Mouse (Mus musculus) large intestine, adult 2 months (tissue): ENCODE measurements around the gene Cttnbp2. TPM values are rescaled to one million over a fixed set of nuclear protein-coding genes. Genes with fewer than 3 reads are reported as not detected.

ENCODE experiments used
- DNase-seq: peaks from one replicate; pipeline ENCODE4 v3.0.0-alpha.2; 2012; ENCODE audit warnings: low read depth, low spot score
- WGBS: fragments of 180-500 bp; shearing (Covaris S2); methylation state at CpG from one replicate; pipeline ENCODE4 v1.1.7; 2018; 5-methylcytosine and 5-hydroxymethylcytosine counted together
- polyA plus RNA-seq: library from polyadenylated mRNA; depleted of rRNA; stranded (reverse); fragments of >200 nt; gene quantifications from 2 replicates; pipeline ENCODE4 v1.2.3, GENCODE M21; 2012; rRNA removed

The Cttnbp2 gene
- polyA plus RNA-seq = 0.47 and 0.89 TPM in 2 replicates

GRCm38 (mm10) chr6:18514480-18515352, at the start of gene Cttnbp2:
Gene Cttnbp2 (minus strand): TSS chr6:18514843.
- DNase-seq = no peak
- 3% methylated on average over 70 of the region's 70 CpGs for WGBS

GRCm38 (mm10) chr6:18559019-18559418, 44.4 kb upstream of the Cttnbp2 start:
- DNase-seq = no peak
- 13% methylated on average over 1 of the region's 1 CpGs for WGBS

- 72% methylated on average over 24 of the region's 24 CpGs for WGBS
- no peak for DNase-seq
These were observed 33.1 kb upstream of the Cttnbp2 start for GRCm38 (mm10) chr6:18547516-18548465.

GRCm38 (mm10) chr6:18543878-18544277, 29.2 kb upstream of the Cttnbp2 start:
- 57% methylated on average over 2 of the region's 2 CpGs for WGBS

GRCm38 (mm10) chr6:18540396-18540795, 25.8 kb upstream of the Cttnbp2 start:
- WGBS = 56% methylated on average over 4 of the region's 4 CpGs
- no peak for DNase-seq

More at GRCm38 (mm10) chr6:18543878-18544277, 29.2 kb upstream of the Cttnbp2 start:
- DNase-seq = no peak

- DNase-seq = no peak
- 84% methylated on average over 3 of the region's 3 CpGs for WGBS
These were observed 15.8 kb upstream of the Cttnbp2 start for GRCm38 (mm10) chr6:18530394-18530793.

GRCm38 (mm10) chr6:18517626-18518025, 3.0 kb upstream of the Cttnbp2 start:
- DNase-seq = no peak
- WGBS = 76% methylated on average over 2 of the region's 2 CpGs

GRCm38 (mm10) chr6:18513611-18514473, 801 bp downstream of the Cttnbp2 start:
- 2% methylated on average over 28 of the region's 28 CpGs for WGBS
- no peak for DNase-seq

GRCm38 (mm10) chr6:18511886-18512285, 2.8 kb downstream of the Cttnbp2 start:
- 73% methylated on average over 6 of the region's 6 CpGs for WGBS
- no peak for DNase-seq

- no peak for DNase-seq
These were observed 6.6 kb downstream of the Cttnbp2 start for GRCm38 (mm10) chr6:18508036-18508435.

GRCm38 (mm10) chr6:18499833-18500232, 14.8 kb downstream of the Cttnbp2 start:
- 41% methylated on average over 5 of the region's 5 CpGs for WGBS
- DNase-seq = no peak

More at GRCm38 (mm10) chr6:18508036-18508435, 6.6 kb downstream of the Cttnbp2 start:
- WGBS = 74% methylated on average over 2 of the region's 2 CpGs

- 57% methylated on average over 1 of the region's 1 CpGs for WGBS
These were observed 21.7 kb downstream of the Cttnbp2 start for GRCm38 (mm10) chr6:18492977-18493376.

GRCm38 (mm10) chr6:18492248-18492901, 22.3 kb downstream of the Cttnbp2 start:
- WGBS = 88% methylated on average over 6 of the region's 6 CpGs

More at GRCm38 (mm10) chr6:18492977-18493376, 21.7 kb downstream of the Cttnbp2 start:
- no peak for DNase-seq

GRCm38 (mm10) chr6:18485087-18485486, 29.6 kb downstream of the Cttnbp2 start:
- DNase-seq = no peak

More at GRCm38 (mm10) chr6:18492248-18492901, 22.3 kb downstream of the Cttnbp2 start:
- DNase-seq = no peak

- DNase-seq = no peak
- 69% methylated on average over 5 of the region's 5 CpGs for WGBS
These were observed 30.6 kb downstream of the Cttnbp2 start for GRCm38 (mm10) chr6:18484061-18484460.

GRCm38 (mm10) chr6:18482546-18482945, 32.1 kb downstream of the Cttnbp2 start:
- no peak for DNase-seq

- 87% methylated on average over 3 of the region's 3 CpGs for WGBS
- DNase-seq = no peak
These were observed 32.9 kb downstream of the Cttnbp2 start for GRCm38 (mm10) chr6:18481781-18482180.

GRCm38 (mm10) chr6:18477313-18477930, 37.2 kb downstream of the Cttnbp2 start:
- DNase-seq = no peak
- WGBS = 81% methylated on average over 1 of the region's 1 CpGs
